Mouse (Mus musculus) lung, postnatal 25 days (tissue): ENCODE data around the gene Ndufb8.

Source experiments
- DNase-seq: peaks from one replicate; pipeline ENCODE4 v3.0.0; 2022; ENCODE audit warnings: low spot score

Gene Ndufb8

DNA sequence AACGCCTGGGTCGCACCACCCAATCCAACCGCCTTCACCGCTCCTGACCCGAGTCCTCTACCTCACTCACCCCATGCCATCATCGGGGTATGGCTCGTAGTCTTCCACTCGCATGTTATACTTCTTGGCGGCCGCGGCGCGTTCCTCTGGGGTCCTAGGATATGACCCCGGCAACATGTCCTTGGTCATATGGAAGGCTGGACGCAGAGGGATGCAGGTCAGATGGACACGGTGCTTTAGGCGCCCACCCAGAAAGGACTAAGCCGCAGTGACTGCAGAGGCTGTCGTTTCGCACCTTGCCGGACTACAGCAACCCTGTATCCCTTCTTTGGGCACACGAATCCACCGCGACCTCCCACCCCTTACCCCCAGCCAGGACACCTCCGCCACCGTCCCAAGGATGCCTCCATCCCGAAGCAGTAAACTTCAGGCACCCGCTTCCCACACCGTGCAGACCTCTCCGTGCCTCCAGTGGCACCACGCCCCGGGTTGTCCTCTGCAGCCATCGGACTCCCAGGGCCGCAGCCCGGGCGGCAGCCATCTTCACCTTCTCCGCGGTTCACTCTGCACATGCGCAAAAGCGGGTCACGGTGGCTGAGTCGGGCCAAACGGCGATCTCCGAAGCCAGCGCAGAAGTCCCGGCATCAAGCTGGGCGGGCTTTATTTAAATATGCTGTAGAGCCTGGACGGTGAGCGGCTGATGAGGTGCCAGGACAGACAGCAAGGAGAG, at the start of gene Ndufb8:
TSS of gene Ndufb8 (minus strand) at position 580 of the 730 bp plus-strand sequence.
- peak; percentile 95 for DNase-seq

DNA sequence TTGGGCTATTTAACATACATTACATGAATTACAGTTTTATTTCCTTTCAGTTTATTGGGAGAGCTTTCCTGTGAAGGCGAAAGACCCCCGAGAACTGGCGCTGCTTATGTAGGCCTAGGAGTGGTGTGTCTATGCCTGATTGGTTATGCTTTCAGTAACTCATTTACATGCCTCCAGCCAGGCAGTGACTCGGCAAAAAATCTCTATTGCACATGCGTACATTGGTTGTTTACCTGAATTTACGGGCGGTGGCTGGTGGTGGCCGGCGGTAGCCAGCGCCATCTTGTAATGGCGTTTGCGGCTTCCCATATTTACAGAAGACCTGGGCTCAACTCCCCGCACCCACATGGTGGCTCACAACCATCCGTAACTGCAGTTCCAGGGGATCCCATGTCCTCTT, 38.9 kb upstream of the Ndufb8 start:
- no peak for DNase-seq

DNA sequence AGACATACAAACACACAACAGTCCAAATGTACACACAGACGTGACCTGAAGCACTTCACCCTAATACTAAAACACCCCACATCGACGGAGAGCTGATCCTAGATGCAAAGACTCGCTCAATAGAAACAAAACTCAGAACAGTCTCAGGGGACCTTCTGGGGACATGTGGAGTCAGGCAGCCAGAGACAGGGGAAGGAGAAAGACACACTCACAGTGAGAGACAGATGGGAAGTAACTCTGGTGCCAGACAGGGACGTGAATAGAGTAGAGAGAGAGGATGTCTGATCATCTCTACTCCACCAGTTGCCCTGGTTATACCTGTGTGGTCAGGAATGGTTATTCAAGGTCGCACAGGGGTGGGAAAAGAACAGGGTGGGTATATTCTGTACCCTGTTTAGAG, 36.4 kb upstream of the Ndufb8 start:
- DNase-seq, result no peak

DNA sequence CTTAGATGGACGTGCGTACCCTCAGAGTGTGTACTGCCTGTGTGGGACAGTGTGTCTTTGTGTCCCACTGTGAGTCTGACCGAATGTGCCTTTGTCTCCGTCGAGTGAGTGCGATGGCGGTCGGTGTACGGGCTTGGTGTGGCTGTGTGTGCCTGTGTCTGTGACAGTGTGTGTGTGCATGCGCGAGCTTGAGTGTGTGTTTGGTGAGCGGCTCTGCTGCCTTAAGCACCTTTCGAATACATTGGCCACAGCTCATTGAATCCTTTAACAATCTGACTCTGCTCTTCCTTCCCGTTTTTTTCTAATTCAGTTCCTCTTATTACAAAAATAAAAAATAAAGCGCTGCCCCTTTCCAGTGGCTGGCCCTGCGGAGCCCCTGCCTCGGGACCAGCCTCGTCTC, 35.8 kb upstream of the Ndufb8 start:
- DNase-seq, result no peak

DNA sequence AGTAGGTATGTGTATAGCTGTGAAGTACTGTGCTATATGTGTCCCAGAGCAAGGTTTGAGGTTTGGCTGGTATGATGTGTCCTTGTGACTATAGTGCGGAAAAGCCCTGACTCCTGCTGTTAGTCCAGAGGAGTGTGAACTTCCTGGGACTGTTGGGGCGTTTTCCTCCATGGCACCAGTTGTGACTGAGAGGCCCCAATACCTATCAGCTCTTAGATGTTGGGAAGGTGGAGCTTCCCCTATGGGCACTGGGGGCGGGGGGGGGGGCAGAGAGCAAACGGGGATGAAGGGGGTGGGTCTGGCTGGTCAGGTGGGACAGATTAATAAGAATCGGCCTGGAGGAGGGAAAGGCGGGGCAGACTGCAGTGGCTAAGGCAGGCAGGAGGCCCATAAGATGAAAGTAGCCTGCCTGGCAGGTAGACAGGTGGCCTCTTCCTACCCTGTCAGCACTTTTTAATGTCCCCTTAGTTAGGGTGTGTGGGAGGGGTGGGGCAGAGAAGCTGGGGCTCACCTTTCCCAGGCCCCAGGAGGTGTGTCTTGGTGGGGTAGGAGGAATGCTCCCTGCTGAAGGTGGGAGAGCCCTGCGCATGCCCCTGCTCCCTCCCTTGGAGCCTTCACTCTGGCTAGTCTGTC, 34.5 kb upstream of the Ndufb8 start:
- no peak for DNase-seq

DNA sequence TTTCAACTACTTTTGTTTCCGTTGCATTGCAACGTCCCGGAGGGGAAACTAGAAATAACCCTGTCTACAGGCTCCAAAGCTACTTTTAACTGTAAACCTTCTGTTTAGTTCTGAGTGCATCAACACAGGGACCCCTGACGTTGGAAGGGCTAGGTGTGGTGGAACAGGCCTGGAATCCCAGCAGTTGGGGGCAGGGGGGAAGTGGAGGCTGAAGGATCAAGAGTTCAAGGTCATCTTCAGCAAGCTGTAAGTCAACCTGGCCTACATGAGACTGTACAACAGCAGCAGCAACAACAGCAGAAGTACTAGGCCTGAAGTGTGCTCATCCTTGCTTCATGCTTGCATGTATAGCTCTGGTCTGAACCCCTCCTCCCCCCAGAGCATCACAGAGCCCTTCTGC, 32.8 kb upstream of the Ndufb8 start:
- DNase-seq, result no peak

DNA sequence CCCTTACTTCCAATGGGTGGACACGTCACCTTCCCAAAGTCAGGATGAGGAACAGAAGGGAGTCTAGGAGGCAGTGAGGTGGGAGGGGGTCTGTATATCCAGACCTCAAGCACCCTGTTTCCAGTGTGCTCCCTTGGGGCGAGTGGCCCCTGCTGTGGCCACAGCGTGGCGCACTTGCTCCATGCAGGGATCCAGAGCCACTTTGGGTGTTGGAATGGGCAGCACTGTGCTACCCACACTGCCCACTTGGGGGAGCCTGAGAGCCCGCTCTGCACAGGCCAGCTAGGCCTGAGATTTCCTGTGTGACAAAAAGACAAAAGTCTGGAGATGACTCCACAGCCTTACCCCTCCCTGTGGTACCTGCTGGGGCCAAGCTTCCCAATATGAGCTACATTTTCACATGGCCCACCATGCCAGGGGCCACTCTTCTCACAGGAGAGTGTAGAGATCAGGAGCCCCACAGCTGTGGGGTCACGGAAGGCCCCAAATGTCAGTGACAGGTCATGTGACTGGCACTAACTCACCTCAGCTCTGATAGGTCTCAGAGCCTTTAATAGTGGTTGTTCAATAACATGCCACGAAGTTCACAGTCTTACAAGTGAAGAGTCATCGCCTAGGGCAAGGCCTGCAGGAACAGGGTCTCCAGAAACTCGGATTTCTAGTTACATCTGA, 27.5 kb upstream of the Ndufb8 start:
- DNase-seq, result peak; percentile 89

DNA sequence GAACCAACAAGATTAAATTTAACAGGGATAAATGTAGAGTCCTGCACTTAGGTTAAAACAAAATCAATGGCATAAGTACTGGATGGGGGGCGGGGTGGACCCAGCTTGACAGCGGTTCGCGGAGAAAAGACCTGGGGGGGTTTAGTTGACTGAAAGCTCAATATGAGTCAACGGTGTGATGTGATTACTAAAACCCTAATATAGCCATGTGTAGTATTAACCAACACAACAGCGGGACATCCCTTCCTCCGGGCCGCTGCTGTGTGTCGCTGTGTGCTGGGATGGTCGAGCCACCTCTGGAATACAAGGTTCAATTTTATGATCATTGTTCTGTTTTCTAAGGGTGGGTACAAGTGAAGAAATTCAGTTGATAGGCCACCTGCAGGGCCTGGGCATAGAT, 26.9 kb upstream of the Ndufb8 start:
- DNase-seq, result no peak

DNA sequence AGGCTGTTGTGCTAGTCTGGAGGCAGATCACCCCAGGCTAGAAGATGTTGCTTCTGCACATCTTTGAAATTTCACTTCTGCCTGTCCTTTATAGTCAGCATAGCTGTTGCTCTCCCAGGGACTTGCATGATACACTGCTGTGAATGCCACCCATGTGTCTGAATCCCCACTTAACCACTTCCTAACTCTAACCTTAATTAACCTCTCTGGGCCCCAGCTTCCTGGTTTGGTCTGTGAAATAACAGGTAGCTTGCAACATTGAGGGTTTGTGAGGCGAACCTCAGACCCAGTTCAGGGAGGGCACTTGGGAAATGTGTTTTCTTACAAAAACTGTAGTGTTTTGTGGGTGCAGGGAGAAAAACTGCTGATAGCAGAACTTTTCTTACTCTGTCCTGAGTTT, 22.8 kb upstream of the Ndufb8 start:
- no peak for DNase-seq

DNA sequence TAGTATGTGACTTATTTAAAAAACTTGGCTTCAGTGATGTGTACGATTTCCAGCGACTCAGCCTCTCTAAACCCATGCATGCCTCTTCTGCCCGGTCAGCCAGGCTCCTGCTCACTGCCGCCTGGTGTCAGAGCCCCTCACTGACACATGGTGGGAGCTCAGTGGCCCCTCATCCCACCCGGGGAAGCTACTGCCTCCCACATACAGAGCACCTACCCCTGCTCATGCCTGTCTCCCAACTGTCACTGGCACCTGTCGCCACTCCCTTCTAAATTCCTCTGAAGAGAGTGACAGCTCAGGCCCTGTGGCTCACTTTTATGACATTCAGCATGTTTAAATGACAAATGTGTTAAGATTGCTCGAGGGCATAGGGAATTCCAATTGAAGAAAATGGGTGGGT, 21.0 kb upstream of the Ndufb8 start:
- no peak for DNase-seq

DNA sequence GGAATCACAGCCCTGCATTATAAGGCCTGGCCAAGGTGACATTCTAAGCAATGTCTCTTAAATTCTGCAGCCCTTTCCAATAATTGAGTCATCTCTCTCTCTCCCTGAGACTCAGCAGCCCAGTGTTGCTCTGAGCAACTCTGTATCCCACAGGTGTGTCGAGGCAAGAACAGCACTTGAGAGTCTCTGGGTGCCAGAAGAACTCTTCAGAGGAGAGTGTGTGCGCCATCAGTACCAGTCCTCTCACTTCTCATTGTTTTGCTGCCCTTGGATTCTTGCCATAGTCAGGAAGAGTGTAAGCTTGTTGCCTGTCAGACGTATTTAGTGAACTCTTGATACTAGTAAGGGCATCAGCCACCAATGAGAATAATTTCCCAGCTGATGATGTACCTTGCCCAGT, 12.5 kb upstream of the Ndufb8 start:
- peak; percentile 46 for DNase-seq

DNA sequence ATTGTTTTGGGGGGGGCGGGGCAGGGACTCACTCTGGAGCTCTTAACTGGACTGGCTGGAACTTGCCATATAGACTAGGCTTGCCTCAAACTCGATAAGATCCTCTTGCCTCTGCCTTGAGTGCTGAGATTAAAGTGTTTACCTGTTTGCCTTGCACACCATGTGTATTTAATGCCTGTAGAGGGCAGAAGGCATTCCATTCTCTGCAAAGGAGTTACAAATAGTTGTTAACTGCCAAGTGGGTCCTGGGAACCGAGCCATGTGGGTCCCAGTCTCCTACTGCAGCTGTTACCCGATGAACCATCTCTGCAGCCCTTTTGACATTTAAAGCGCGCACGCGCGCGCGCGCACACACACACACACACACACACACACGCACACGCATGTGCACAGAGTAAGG, 8.8 kb upstream of the Ndufb8 start:
- DNase-seq, result peak; percentile 44

DNA sequence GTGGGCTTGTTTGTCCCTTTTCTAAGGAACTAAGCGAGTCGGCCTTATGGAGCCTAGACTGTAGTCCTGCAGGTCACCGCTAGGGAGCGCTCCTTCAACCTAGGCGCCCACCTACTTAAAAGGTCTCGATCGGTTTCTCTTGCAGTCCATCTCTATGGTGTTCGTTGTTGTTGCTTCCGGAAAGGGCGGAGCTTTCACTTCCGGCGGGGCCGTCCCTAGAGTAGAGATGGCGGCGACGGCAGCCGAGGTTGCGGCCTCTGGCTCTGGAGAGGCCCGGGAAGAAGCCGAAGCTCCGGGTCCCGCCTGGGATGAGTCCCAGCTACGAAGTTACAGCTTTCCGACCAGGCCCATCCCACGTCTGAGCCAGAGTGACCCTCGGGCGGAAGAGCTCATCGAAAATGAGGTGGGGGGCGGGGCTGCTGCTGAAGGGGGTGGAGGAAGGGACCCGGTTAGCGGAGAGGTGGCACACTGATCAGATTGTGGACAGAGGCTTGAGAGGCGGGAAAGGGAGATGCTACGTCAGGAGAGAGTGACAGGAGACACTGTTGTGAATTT, 7.5 kb upstream of the Ndufb8 start, which contains the start of gene Hif1an:
TSS of gene Hif1an (plus strand) at position 199 of the 555 bp plus-strand sequence.
- peak; percentile 97 for DNase-seq

DNA sequence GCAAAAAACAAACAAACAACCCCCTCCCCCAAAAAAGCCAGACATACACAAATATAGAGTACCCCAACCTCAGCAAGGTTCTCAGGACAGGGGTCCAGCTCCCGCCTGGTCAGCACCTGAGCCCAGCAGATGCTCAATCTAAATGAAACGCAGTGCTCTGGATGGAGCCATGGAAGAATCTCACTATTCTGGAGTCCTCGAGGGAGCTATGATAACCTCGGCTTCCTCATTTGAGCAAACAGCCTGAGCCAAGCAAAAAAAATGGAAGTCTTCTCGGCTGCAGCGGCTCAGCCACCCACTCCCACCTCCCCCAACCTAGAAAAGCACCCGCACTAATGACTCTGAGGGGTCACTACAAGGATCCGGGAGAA, 765 bp downstream of the Ndufb8 start:
- no peak for DNase-seq

DNA sequence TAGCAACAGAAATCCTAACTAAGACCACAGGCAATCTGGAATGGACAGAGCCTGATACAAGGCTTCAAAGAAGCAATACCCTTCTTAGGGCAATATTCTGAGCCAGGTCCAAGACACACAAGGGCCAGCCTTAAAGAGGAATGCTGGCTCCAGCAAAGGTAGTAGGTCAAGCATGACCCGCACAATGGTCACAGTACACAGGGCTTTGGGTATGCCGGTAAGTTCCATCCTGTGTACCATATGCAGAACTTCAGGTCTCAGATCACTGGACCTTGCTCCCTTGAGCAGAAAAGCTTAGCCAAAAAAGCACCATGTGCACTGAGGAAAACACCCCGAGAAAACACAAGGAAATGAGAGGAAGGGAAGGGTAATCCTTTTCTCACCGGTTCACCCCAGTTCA, 2.0 kb downstream of the Ndufb8 start:
- no peak for DNase-seq

DNA sequence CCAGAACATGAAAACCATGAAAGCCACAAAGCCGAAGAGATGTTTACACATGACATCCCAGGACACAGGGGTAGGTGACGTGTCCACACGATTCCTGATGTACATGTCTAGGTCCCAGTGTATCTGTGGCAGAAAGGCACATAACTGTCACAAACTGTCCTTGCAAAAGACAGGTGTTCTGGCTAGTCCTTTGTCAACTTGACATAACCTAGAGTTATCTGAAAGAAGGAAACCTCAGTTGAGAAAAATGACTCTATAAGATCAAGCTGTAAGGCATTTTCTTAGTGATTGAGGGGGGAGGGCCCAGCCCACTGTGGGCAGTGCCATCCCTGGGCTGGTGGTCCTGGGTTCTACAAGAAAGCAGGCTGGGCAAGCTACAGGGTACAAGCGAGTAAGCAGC, 2.5 kb downstream of the Ndufb8 start, which contains the start of gene Gm20538:
TSS of gene Gm20538 (minus strand) at position 101 of the 400 bp plus-strand sequence.
- no peak for DNase-seq

DNA sequence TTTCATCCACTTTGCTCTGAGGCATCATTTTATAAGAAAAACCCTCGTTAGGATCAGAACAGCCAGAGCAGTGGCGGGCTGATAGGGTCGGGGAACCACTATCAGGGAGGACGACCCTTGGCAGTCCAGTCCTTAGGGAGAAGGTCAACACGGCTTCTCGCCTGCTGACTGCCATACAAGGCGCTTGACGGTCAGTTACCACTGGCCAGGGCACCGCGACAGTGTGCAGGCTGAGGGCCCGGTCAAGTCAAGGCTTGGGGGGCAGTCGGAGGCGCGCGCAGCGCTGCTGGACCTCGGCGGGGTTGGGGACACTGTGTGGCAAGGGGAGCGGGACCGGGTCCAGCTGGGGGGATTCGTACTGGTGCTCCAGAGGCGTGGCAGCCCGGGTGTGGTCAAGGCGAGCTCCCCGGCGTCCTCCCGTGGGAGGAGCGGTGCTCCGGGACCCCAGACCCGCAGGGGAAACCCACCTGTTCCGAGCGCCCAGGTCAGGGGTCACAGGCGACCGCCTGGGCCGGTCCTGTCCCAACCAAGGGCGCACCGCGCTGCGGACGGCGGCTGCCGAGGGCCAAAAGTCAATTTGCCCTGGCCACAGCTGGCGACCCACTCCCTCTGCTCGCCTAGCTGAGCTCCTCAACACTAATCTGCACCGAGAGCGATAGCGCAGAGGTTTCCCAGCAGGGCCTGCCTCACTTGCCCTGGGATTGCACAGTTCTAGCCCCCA, 9.8 kb downstream of the Ndufb8 start, which contains the start of gene Sec31b:
TSS of gene Sec31b (minus strand) at position 544 of the 721 bp plus-strand sequence.
- DNase-seq, result peak; percentile 21

DNA sequence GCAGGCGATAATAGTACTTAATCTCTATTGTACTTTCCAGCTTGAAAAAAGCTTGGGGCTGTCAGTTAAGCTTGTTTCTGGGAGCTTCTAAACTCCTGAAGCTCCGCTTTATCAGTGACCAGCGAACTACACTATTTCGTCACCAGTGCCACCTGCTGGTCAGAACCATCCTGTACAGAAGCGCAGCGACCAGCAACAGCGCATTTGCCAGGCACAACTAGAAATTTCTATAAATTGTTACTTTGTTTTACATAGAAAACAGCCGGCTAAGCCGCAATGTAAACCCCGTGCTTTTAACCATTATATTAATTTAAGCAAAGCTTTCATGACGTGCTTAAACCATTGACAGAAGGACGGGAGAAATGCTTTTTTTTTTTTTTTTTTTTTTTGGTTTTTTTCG, 10.5 kb downstream of the Ndufb8 start:
- peak; percentile 71 for DNase-seq

DNA sequence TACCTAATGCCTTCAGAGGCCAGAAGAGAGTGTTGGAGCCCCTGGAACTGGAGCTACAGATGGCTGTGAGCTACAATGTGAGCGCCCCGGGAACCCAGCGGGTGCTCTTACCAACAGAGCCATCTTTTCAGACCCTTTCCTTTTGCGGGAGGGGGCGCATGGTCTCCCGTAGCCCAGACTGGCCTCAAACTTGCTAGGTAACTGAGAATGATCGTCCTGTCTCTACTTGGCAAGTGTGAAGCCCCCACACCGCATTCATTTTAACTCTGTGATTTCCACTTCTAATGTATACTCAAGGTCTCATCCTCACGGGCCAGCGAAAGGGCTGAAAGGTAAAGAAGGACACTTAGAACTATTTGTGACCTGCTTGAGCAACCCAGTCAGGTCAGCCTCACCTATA, 10.9 kb downstream of the Ndufb8 start:
- DNase-seq, result no peak

DNA sequence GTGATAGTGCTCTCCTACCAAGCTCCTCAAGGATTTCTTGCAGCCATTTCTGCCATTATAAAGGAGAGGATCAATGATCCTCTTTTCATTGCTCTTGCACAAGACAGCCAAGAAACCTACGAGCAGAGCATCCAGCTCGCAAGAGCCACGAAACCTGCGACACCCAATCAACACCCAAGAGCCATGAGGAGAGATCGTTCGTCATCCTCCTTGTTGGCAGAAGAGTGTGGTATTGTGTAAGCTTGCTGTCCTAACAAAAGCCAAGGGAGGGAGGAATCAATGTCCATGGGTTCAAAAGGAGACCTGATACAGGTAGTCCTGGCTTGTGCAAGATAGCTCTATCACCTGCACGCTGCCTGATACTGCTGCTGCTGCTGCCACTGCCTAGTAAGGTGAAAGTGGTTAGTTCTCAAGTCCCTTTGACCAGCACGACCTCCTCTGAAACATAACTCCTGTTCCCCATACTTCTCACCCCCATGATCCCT, 12.5 kb downstream of the Ndufb8 start:
- no peak for DNase-seq

DNA sequence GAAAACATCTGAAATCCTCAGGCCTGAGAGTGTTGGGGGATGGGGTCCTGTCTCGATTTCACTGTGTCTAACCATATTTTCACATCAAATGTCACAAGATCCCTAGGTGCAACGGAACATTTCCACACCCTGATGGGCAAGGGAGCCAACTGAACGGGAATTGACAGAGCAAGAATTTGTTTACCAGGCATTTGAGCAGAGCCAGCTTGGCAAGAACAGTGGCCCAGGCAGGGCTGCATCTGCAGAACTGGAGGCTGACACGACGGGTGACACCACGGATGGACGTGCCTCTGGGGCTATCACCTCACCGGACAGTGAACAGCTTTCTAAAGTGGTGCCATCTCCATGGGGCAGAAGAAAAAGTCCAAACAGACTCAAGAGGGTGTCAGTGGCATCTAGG, 17.8 kb downstream of the Ndufb8 start:
- no peak for DNase-seq

DNA sequence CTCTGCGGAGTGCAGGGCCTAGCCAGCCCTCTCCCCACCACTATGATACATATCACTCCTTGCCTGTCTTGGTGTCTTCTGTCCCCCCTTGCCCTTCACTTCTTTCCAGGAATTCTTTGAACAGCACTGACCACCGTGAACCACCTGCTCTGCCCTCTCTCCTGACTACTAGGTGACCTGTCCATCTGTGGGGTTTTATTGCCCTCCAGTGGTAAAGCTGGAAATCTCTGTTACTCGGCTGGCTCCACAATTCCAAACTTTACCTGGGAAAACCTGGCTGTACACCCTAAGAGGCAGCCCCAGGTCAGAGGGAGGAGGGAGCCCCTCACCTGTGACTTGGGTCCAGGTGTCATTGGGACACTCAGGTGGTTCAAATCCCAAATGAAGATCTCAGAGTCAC, 19.9 kb downstream of the Ndufb8 start:
- DNase-seq, result no peak
